Mouse (Mus musculus) C2C12 (cell line): Measurements from ENCODE around the gene Catsperg1.

Source experiments
- CTCF ChIP-seq: IDR thresholded peaks from one replicate; pipeline ENCODE4 v1.5.1; 2011; ENCODE audit not compliant: control insufficient read depth, insufficient read depth, insufficient read length
- MAX ChIP-seq: IDR thresholded peaks from one replicate; pipeline ENCODE4 v1.6.1; 2011; ENCODE audit warnings: mild to moderate bottlenecking, control low read depth
- USF1 ChIP-seq: IDR thresholded peaks from one replicate; pipeline ENCODE4 v1.6.1; 2011; ENCODE audit warnings: low read depth, mild to moderate bottlenecking, control low read depth, moderate library complexity

- TF ChIP-seq CTCF = no peak
- no peak for TF ChIP-seq MAX
- no peak for TF ChIP-seq USF1
Measured at GRCm38 (mm10) chr7:29255875-29256274, 42.0 kb upstream of the Catsperg1 start.
